Mouse (Mus musculus): ENCODE results near the gene Pola2. TPM values are rescaled to one million over a fixed set of nuclear protein-coding genes. Genes with fewer than 3 reads are reported as not detected.

The Pola2 gene
- polyA plus RNA-seq, 1 experiment = 16.8 TPM

GRCm38 (mm10) chr19:5953201-5953770 lies 10.7 kb downstream of the Pola2 start:
- TF ChIP-seq CTCF (IDR thresholded peaks at IDR 0.05; ENCODE audit: borderline replicate concordance, insufficient read depth, low read depth, low read length) (no peak), POLR2A (IDR thresholded peaks at IDR 0.05; ENCODE audit: borderline replicate concordance, insufficient read depth, low read length) (no peak)
- Histone ChIP-seq H3K27me3 (ENCODE audit: control insufficient read depth, insufficient read depth, low read length) (no peaks in the 10 kb centered on the region), H3K4me3 (replicated peaks; ENCODE audit: insufficient read depth, low read depth, low read length) (no peak overlapping the region), H3K27ac (ENCODE audit: insufficient read depth, low read length) (no peak overlapping the region), H3K4me1 (ENCODE audit: control insufficient read depth, insufficient read depth, low read length) (no peaks in the 10 kb centered on the region)
- whole genome bisulfite sequencing = 91% methylated on average over 19 of the region's 19 CpGs
- DNase-seq = no peak

GRCm38 (mm10) chr19:5952071-5952691 lies 11.8 kb downstream of the Pola2 start:
- TF ChIP-seq POLR2A (IDR thresholded peaks at IDR 0.05; ENCODE audit: borderline replicate concordance, insufficient read depth, low read length) (no peak), CTCF (IDR thresholded peaks at IDR 0.05; ENCODE audit: borderline replicate concordance, insufficient read depth, low read depth, low read length) (no peak)
- no peak overlapping the region for H3K4me3 ChIP-seq (replicated peaks; ENCODE audit: insufficient read depth, low read depth, low read length)
- no peaks in the 10 kb centered on the region for H3K27me3 ChIP-seq (ENCODE audit: control insufficient read depth, insufficient read depth, low read length)
- H3K4me1 ChIP-seq (ENCODE audit: control insufficient read depth, insufficient read depth, low read length) = no peaks in the 10 kb centered on the region
- H3K27ac ChIP-seq (ENCODE audit: insufficient read depth, low read length) = no peak overlapping the region
- WGBS = 87% methylated on average over 13 of the region's 13 CpGs
- no peak for DNase-seq

GRCm38 (mm10) chr19:5951631-5952030 lies 12.4 kb downstream of the Pola2 start:
- no peak for DNase-seq
- H3K4me1 ChIP-seq (ENCODE audit: control insufficient read depth, insufficient read depth, low read length) = no peaks in the 10 kb centered on the region
- WGBS = 90% methylated on average over 16 of the region's 16 CpGs
- TF ChIP-seq POLR2A (IDR thresholded peaks at IDR 0.05; ENCODE audit: borderline replicate concordance, insufficient read depth, low read length) = no peak
- no peak for TF ChIP-seq CTCF (IDR thresholded peaks at IDR 0.05; ENCODE audit: borderline replicate concordance, insufficient read depth, low read depth, low read length)
- no peak overlapping the region for H3K4me3 ChIP-seq (replicated peaks; ENCODE audit: insufficient read depth, low read depth, low read length)
- H3K27ac ChIP-seq (ENCODE audit: insufficient read depth, low read length) = no peak overlapping the region
- no peaks in the 10 kb centered on the region for H3K27me3 ChIP-seq (ENCODE audit: control insufficient read depth, insufficient read depth, low read length)

- Histone ChIP-seq H3K27ac (ENCODE audit: insufficient read depth, low read length) (no peak overlapping the region), H3K27me3 (ENCODE audit: control insufficient read depth, insufficient read depth, low read length) (no peaks in the 10 kb centered on the region), H3K4me3 (replicated peaks; ENCODE audit: insufficient read depth, low read depth, low read length) (no peak overlapping the region), H3K4me1 (ENCODE audit: control insufficient read depth, insufficient read depth, low read length) (no peaks in the 10 kb centered on the region)
- no peak for DNase-seq
- 94% methylated on average over 11 of the region's 11 CpGs for WGBS
- TF ChIP-seq POLR2A (IDR thresholded peaks at IDR 0.05; ENCODE audit: borderline replicate concordance, insufficient read depth, low read length) = no peak
- TF ChIP-seq CTCF (IDR thresholded peaks at IDR 0.05; ENCODE audit: borderline replicate concordance, insufficient read depth, low read depth, low read length) = no peak
Measured at GRCm38 (mm10) chr19:5950218-5950617, 13.8 kb downstream of the Pola2 start.

GRCm38 (mm10) chr19:5945891-5946290 lies 18.1 kb downstream of the Pola2 start:
- no peaks in the 10 kb centered on the region for H3K27me3 ChIP-seq (ENCODE audit: control insufficient read depth, insufficient read depth, low read length)
- no peaks in the 10 kb centered on the region; the same call in 1 of the 2 replicates for H3K4me1 ChIP-seq (ENCODE audit: control insufficient read depth, insufficient read depth, low read length)
- no peak overlapping the region for H3K4me3 ChIP-seq (replicated peaks; ENCODE audit: insufficient read depth, low read depth, low read length)
- TF ChIP-seq POLR2A (IDR thresholded peaks at IDR 0.05; ENCODE audit: borderline replicate concordance, insufficient read depth, low read length) (no peak), CTCF (IDR thresholded peaks at IDR 0.05; ENCODE audit: borderline replicate concordance, insufficient read depth, low read depth, low read length) (no peak)
- DNase-seq = no peak
- H3K27ac ChIP-seq (ENCODE audit: insufficient read depth, low read length) = peak overlapping the region; percentile 32; the same call in 1 of the 2 replicates
- 73% methylated on average over 8 of the region's 8 CpGs for WGBS

- no peaks in the 10 kb centered on the region for H3K27me3 ChIP-seq (ENCODE audit: control insufficient read depth, insufficient read depth, low read length)
- no peak for DNase-seq
- H3K27ac ChIP-seq (ENCODE audit: insufficient read depth, low read length) = no peak overlapping the region
- peaks cover 5% of the 10 kb centered on the region for H3K4me1 ChIP-seq (ENCODE audit: control insufficient read depth, insufficient read depth, low read length)
- WGBS = 83% methylated on average over 7 of the region's 7 CpGs
- TF ChIP-seq POLR2A (IDR thresholded peaks at IDR 0.05; ENCODE audit: borderline replicate concordance, insufficient read depth, low read length) (no peak), CTCF (IDR thresholded peaks at IDR 0.05; ENCODE audit: borderline replicate concordance, insufficient read depth, low read depth, low read length) (no peak)
- H3K4me3 ChIP-seq (replicated peaks; ENCODE audit: insufficient read depth, low read depth, low read length) = no peak overlapping the region
Measured at GRCm38 (mm10) chr19:5945027-5945426, 19.0 kb downstream of the Pola2 start.

- Histone ChIP-seq H3K27ac (ENCODE audit: insufficient read depth, low read length) (no peak overlapping the region; the same call in 1 of the 2 replicates), H3K4me3 (replicated peaks; ENCODE audit: insufficient read depth, low read depth, low read length) (no peak overlapping the region), H3K27me3 (ENCODE audit: control insufficient read depth, insufficient read depth, low read length) (no peaks in the 10 kb centered on the region), H3K4me1 (ENCODE audit: control insufficient read depth, insufficient read depth, low read length) (peaks cover 14% of the 10 kb centered on the region)
- no peak for TF ChIP-seq CTCF (IDR thresholded peaks at IDR 0.05; ENCODE audit: borderline replicate concordance, insufficient read depth, low read depth, low read length)
- no peak for TF ChIP-seq POLR2A (IDR thresholded peaks at IDR 0.05; ENCODE audit: borderline replicate concordance, insufficient read depth, low read length)
- DNase-seq = no peak
- WGBS = 63% methylated on average over 8 of the region's 8 CpGs
Measured at GRCm38 (mm10) chr19:5944145-5944544, 19.9 kb downstream of the Pola2 start.

GRCm38 (mm10) chr19:5943404-5943803 lies 20.6 kb downstream of the Pola2 start:
- Histone ChIP-seq H3K27ac (ENCODE audit: insufficient read depth, low read length) (no peak overlapping the region), H3K4me1 (ENCODE audit: control insufficient read depth, insufficient read depth, low read length) (peaks cover 14% of the 10 kb centered on the region), H3K4me3 (replicated peaks; ENCODE audit: insufficient read depth, low read depth, low read length) (no peak overlapping the region), H3K27me3 (ENCODE audit: control insufficient read depth, insufficient read depth, low read length) (no peaks in the 10 kb centered on the region)
- TF ChIP-seq POLR2A (IDR thresholded peaks at IDR 0.05; ENCODE audit: borderline replicate concordance, insufficient read depth, low read length) = no peak
- TF ChIP-seq CTCF (IDR thresholded peaks at IDR 0.05; ENCODE audit: borderline replicate concordance, insufficient read depth, low read depth, low read length) = no peak
- 90% methylated on average over 15 of the region's 15 CpGs for WGBS
- no peak for DNase-seq
